Mouse (Mus musculus) intestine, embryonic 16.5 days (tissue): ENCODE measurements at regions not wholly inside any gene's neighbourhood (a gene's known extent, or its start where the extent isn't known, plus 50 kb on each side); places are given as distances from the start of the nearest gene placed in this dataset.

Source experiments
- ATAC-seq: fragments of 200-750 bp; cut with Nextera tagmentation; 2 replicates; pipeline ENCODE4 v1.8.0; 2017; ENCODE audit warnings: moderate TSS enrichment, moderate library complexity
- H3K27ac ChIP-seq: fragments of 300-500 bp; sonication (generic); 2 replicates; pipeline ENCODE4 v1.5.1; 2014; ENCODE audit warnings: mild to moderate bottlenecking, low read length
- H3K27me3 ChIP-seq: fragments of 300-500 bp; sonication (generic); replicated peaks from 2 replicates; pipeline ENCODE4 v1.6.1; 2014; ENCODE audit warnings: low read length, control low read depth, mixed read lengths; ENCODE audit not compliant: control insufficient read depth, insufficient read depth
- H3K36me3 ChIP-seq: fragments of 300-500 bp; sonication (generic); 2 replicates; pipeline ENCODE4 v1.6.1; 2014; ENCODE audit warnings: low read length, control low read depth; ENCODE audit not compliant: control insufficient read depth, insufficient read depth
- H3K4me1 ChIP-seq: fragments of 300-500 bp; sonication (generic); 2 replicates; pipeline ENCODE4 v1.6.1; 2014; ENCODE audit warnings: low read length, control low read depth, mixed read lengths; ENCODE audit not compliant: control insufficient read depth, insufficient read depth
- H3K4me2 ChIP-seq: fragments of 300-500 bp; sonication (generic); 2 replicates; pipeline ENCODE4 v1.6.1; 2014; ENCODE audit warnings: low read depth, low read length, control low read depth
- H3K4me3 ChIP-seq: fragments of 300-500 bp; sonication (generic); 2 replicates; pipeline ENCODE4 v1.5.1; 2014; ENCODE audit warnings: mild to moderate bottlenecking, low read length
- H3K9ac ChIP-seq: fragments of 300-500 bp; sonication (generic); 2 replicates; pipeline ENCODE4 v1.6.1; 2014; ENCODE audit warnings: low read depth, low read length
- H3K9me3 ChIP-seq: fragments of 300-500 bp; sonication (generic); 2 replicates; pipeline ENCODE4 v1.6.1; 2016; ENCODE audit warnings: low read length, control low read depth; ENCODE audit not compliant: control insufficient read depth
- WGBS: fragments of 180-500 bp; shearing (Covaris S2); extraction: QIAGEN DNeasy Blood & Tissue Kit; methylation state at CpG from one replicate; pipeline ENCODE4 v1.1.7; 2014; 5-methylcytosine and 5-hydroxymethylcytosine counted together

- Histone ChIP-seq H3K36me3 (no peaks in the 10 kb centered on the region), H3K4me3 (no peak overlapping the region), H3K9ac (no peak overlapping the region), H3K4me1 (no peaks in the 10 kb centered on the region), H3K27ac (no peak overlapping the region), H3K27me3 (no peaks in the 10 kb centered on the region), H3K4me2 (no peak overlapping the region), H3K9me3 (no peaks in the 10 kb centered on the region)
- WGBS = 70% methylated on average over 2 of the region's 2 CpGs
- no peak for ATAC-seq
Observed at GRCm38 (mm10) chr10:6053207-6053606, 131.0 kb upstream of the Rgs17 start.

GRCm38 (mm10) chr10:6043358-6043757, 121.2 kb upstream of the Rgs17 start:
- whole genome bisulfite sequencing = 67% methylated on average over 5 of the region's 5 CpGs

GRCm38 (mm10) chr10:6039771-6040170, 117.6 kb upstream of the Rgs17 start:
- ATAC-seq = no peak
- 55% methylated on average over 4 of the region's 4 CpGs for WGBS
- H3K9me3 ChIP-seq = no peaks in the 10 kb centered on the region
- H3K36me3 ChIP-seq = no peaks in the 10 kb centered on the region
- no peak overlapping the region for H3K4me3 ChIP-seq
- H3K27me3 ChIP-seq = no peaks in the 10 kb centered on the region
- H3K9ac ChIP-seq = no peak overlapping the region
- no peak overlapping the region for H3K4me2 ChIP-seq
- H3K27ac ChIP-seq = no peak overlapping the region
- H3K4me1 ChIP-seq = peaks cover 5% of the 10 kb centered on the region; the same call in 1 of the 2 replicates

More at GRCm38 (mm10) chr10:6043358-6043757, 121.2 kb upstream of the Rgs17 start:
- H3K36me3 ChIP-seq = no peaks in the 10 kb centered on the region
- H3K9me3 ChIP-seq = no peaks in the 10 kb centered on the region
- no peaks in the 10 kb centered on the region for H3K4me1 ChIP-seq
- H3K9ac ChIP-seq = no peak overlapping the region
- H3K4me3 ChIP-seq = no peak overlapping the region
- no peaks in the 10 kb centered on the region for H3K27me3 ChIP-seq
- no peak overlapping the region for H3K4me2 ChIP-seq
- no peak overlapping the region for H3K27ac ChIP-seq
- no peak for ATAC-seq

- Histone ChIP-seq H3K4me3 (peak overlapping the region; percentile 27), H3K4me1 (peaks cover 5% of the 10 kb centered on the region; the same call in 1 of the 2 replicates), H3K27me3 (no peaks in the 10 kb centered on the region), H3K9ac (peak overlapping the region; percentile 19; the same call in 1 of the 2 replicates), H3K36me3 (no peaks in the 10 kb centered on the region), H3K9me3 (no peaks in the 10 kb centered on the region), H3K27ac (no peak overlapping the region), H3K4me2 (peak overlapping the region; percentile 48)
- peak; percentile 93 for ATAC-seq
- WGBS = 13% methylated on average over 25 of the region's 25 CpGs
Observed at GRCm38 (mm10) chr10:6035792-6036487, 113.7 kb upstream of the Rgs17 start.

GRCm38 (mm10) chr10:6032469-6032868, 110.3 kb upstream of the Rgs17 start:
- Histone ChIP-seq H3K9me3 (no peaks in the 10 kb centered on the region), H3K27ac (no peak overlapping the region), H3K36me3 (no peaks in the 10 kb centered on the region), H3K4me1 (peaks cover 5% of the 10 kb centered on the region; the same call in 1 of the 2 replicates), H3K4me3 (no peak overlapping the region), H3K9ac (no peak overlapping the region), H3K4me2 (no peak overlapping the region), H3K27me3 (no peaks in the 10 kb centered on the region)
- 76% methylated on average over 4 of the region's 4 CpGs for WGBS
- ATAC-seq = no peak

GRCm38 (mm10) chr10:6027551-6027950, 105.4 kb upstream of the Rgs17 start:
- WGBS = 58% methylated on average over 1 of the region's 1 CpGs
- Histone ChIP-seq H3K27ac (no peak overlapping the region), H3K4me3 (no peak overlapping the region), H3K4me1 (no peaks in the 10 kb centered on the region), H3K9me3 (no peaks in the 10 kb centered on the region), H3K9ac (no peak overlapping the region), H3K4me2 (no peak overlapping the region), H3K27me3 (no peaks in the 10 kb centered on the region), H3K36me3 (no peaks in the 10 kb centered on the region)
- ATAC-seq = no peak

- Histone ChIP-seq H3K9me3 (no peaks in the 10 kb centered on the region), H3K36me3 (no peaks in the 10 kb centered on the region), H3K4me3 (no peak overlapping the region), H3K27me3 (no peaks in the 10 kb centered on the region), H3K4me1 (no peaks in the 10 kb centered on the region), H3K4me2 (no peak overlapping the region), H3K27ac (no peak overlapping the region), H3K9ac (no peak overlapping the region)
- ATAC-seq = no peak
- WGBS = 69% methylated on average over 5 of the region's 5 CpGs
Observed at GRCm38 (mm10) chr10:6026317-6026716, 104.1 kb upstream of the Rgs17 start.

GRCm38 (mm10) chr10:6022609-6023283, 100.5 kb upstream of the Rgs17 start:
- no peaks in the 10 kb centered on the region for H3K27me3 ChIP-seq
- no peak overlapping the region for H3K9ac ChIP-seq
- no peak overlapping the region for H3K4me2 ChIP-seq
- no peaks in the 10 kb centered on the region for H3K36me3 ChIP-seq
- H3K4me1 ChIP-seq = no peaks in the 10 kb centered on the region
- ATAC-seq = peak; percentile 97
- 55% methylated on average over 2 of the region's 2 CpGs for WGBS
- H3K4me3 ChIP-seq = no peak overlapping the region
- H3K27ac ChIP-seq = no peak overlapping the region
- no peaks in the 10 kb centered on the region for H3K9me3 ChIP-seq

- H3K36me3 ChIP-seq = no peaks in the 10 kb centered on the region
- ATAC-seq = no peak
- H3K4me2 ChIP-seq = no peak overlapping the region
- H3K27me3 ChIP-seq = no peaks in the 10 kb centered on the region
- H3K4me1 ChIP-seq = no peaks in the 10 kb centered on the region
- H3K9ac ChIP-seq = no peak overlapping the region
- no peaks in the 10 kb centered on the region for H3K9me3 ChIP-seq
- no peak overlapping the region for H3K4me3 ChIP-seq
- 48% methylated on average over 9 of the region's 9 CpGs for WGBS
- H3K27ac ChIP-seq = no peak overlapping the region
Observed at GRCm38 (mm10) chr10:6020944-6021684, 98.9 kb upstream of the Rgs17 start.
